Mouse (Mus musculus) Muller cell, postnatal 12 days (primary cell): Measurements from ENCODE around the gene Ap1s1.

Source experiments
- DNase-seq: peaks from one replicate; pipeline ENCODE4 v3.0.0-alpha.2; 2015; ENCODE audit errors: inconsistent ontology term

Gene Ap1s1

DNA sequence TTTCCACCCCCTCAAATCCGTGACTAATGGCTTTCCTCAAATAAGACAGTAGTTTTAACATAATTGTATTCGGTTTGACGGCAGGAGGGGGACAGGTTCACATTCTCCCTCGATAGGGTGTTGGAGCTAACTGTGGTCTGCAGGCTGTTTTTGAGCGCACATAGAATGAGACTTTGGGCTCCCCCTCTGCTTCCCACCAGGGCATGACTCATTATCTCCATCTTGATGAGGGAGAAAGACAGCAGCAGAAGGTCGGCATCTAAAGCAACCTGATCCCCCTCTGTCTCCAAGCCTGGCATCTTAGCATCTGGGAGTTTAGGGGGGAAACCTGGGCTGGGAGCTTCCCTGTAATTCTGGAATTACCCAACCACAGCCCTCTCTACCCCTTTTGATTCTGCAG, 19.5 kb upstream of the Ap1s1 start:
- DNase-seq: no peak

DNA sequence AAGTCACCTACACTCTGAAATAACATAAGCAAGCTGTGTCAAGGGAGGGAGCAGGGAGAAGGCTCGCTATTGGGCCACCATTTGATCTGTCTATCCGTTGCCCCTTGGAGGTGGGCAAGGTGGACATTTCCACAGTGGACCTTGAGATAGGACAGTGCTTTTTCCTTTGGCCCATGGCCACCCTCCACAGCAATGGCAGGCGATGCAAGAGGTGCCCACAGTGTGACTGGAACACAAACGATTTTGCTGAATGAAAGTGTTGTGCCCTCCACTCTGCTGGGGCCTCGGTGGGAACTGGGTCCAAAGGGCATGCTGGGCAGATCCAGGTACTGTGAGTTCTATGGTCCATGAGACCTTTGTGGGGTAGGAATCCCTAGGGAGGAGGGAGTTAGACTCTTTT, 16.7 kb upstream of the Ap1s1 start:
- DNase-seq: no peak

DNA sequence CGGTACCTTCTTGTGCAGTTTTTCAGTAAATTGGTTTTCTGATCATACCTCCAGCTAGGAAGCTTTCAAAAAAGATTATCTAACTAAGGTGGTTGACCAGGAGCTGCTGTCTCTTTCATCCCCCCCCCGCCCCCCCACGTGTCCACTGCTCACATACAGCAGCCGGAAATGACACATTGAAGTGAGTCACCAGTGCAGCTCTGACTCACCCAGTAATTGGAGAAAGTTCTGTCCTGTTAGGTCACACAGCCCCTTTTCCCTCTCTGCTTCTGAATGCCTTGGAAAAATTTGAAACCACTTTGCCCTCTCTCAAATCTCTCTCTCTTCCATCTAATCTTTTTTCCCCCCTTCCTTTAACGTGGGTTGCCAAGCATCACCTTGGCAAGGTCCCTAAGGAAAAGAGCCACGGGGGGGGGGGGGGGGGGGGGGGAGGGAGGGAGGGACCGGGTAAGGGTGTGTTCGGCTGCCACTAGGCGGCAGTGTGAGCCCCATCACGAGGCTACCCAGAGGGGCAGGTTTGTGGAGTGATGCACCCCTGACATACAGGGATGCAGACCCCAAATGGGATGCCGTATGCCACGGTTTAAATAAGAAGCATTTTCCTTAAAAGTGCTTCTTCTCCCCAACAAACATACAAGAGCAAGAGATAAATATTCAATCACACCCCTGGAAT, 16.0 kb upstream of the Ap1s1 start:
- DNase-seq: peak; percentile 86

DNA sequence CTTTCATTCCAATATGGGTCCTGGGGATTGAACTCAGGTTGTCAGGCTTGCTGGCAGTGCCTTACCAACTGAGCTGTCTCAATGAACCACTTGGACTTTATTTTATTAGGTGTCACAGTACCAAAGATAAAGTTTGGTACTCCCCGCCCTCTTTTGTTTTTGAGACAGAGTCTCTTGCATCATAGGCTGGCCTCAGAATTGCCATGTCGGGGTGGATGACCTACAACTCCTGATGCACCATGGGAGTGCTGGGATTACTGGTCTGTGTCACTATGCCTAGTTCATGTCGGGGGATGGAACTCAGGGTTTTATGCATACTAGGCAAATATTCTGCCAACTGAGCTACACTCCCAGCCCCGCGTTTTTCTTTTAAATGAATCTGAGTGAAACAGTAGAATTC, 8.9 kb upstream of the Ap1s1 start:
- no peak for DNase-seq

DNA sequence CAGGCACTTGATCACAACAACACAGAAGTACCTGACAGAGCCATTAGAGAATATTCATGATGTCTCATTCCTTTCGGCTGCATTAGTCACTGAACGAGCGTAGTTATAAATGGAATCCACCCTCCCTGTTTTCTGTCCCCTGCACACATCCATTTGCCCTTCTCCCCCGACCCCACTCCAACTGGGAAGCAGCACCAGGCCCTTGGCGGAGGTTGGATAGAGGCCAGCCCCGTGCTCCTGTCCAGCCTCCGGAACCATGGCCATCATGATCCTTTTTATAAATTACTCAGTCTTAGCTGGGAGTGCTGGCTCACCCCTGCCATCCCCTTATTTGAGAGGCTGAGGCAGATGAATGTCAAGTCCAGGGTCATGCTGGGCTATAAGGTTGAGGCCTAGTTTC, 8.4 kb upstream of the Ap1s1 start:
- DNase-seq: no peak

DNA sequence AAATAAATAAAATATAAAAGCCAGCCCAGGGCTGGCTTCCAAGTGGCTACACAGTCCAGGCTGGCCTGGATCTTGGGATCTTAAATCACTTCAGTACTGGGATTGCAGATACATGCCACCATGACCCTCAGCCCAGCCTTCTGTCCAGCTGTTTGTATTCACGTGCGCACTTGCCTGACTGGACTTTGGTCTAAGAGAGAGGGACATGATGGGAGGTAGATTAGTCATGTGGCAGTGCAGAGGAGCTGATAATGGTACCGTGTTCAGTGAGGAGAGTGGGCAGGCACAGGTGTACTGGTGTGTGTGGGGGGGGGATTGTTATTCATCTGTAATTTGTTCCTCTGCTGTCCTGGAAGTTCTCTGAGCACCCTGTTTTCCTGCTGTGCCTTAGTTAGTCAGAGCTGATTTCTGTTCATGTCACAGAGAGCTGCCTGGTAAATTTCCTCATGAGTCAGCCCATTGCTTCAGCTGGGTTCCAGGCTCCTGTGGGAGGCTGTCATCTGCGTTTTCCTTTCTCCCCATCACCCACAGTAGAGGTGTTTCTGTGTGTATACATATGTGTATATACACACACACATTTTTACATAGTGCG, 6.1 kb upstream of the Ap1s1 start:
- DNase-seq: no peak

DNA sequence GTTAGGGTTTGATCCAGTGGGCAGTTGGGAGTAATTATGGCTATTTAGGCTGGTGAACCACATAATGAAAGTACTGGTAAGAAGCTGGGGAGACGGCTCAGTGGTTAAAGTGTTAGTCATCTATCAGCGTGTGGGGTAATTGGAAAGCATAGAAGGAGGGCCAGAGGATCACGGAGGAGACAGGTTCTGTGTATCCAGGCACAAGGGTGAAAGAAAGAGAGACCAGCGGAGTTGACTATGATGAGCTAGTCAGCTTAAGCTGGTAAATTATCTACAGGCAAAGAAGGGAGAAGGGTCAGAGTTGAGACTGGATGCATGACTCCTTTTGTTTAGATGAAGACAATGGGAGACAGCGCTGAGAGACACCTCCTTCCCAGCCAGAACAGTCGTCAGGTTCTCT, 5.2 kb upstream of the Ap1s1 start:
- DNase-seq: no peak

DNA sequence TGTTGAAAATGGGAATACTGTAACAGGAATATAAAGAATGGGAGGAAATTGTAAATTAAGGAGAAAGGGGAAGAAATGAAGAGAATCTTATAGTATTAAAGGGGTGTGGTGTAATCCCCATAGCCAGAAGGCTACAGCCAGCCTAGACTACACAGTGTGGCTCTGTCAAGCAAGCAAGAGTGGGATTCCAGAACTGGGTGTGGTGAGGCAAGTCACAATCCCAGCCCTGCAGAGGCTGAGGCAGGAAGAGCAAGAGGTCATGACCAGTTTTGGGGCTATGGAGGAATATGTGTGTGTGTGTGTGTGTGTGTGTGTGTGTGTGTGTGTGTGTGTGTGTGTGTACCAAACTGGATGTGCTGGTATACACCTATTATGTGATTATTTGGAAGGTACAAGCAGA, 1.1 kb upstream of the Ap1s1 start:
- DNase-seq: no peak

DNA sequence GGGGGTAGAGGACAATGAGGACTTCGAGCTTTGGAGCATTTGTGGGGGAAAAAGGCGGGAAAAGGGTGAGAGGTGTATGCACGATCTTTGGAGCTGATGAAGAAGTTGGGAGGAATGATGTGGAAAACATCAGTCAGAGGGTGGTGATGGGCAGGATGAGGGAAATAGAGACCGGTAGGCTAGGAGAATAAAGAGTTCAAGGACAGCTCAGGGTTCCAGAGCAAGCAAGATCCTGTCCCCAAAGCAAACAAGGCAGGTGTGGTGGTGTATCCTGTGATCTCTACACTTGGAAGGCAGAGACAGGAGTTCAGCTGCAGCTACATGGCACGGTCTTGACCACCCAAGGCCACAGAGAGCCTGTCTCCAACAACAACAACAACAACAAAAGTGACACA, 386 bp upstream of the Ap1s1 start:
- DNase-seq: no peak

DNA sequence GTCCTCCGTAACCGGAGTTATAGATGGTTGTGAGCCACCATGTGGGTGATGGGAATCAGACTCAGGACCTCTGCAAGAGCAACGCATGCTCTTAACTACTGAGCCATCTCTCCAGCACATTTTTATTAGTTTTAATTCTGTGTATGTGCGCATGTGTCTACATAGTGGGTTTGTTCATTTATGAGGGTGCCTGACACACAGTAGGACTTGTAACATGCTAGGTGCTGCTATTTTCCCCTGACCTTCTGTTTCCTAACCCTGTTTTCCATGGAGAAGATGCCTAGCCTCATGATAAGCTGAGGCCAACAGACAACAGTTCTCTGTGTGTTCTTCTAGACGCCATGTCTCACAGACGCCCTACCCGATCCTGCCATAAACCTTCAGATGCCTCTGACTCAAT, 1.9 kb downstream of the Ap1s1 start:
- DNase-seq: no peak

DNA sequence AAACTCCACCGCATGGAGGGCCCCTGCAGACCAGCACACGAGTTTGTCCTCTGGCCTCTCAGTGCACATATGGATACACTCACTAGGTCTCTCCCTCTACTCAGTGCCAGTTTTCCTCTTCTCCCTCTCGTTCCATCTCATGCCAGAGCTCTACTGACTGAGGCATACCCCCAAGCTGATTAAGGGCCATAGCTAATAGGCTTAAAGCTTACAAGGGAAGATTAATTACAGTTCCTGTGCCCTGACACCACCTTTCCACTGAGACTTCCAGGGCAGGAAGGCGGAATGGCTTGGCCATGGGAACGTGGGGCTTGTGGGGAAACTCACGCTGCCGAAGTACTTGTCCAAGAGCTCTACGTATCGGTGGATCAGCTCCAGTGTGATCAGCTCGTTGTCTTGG, 4.5 kb downstream of the Ap1s1 start:
- no peak for DNase-seq

DNA sequence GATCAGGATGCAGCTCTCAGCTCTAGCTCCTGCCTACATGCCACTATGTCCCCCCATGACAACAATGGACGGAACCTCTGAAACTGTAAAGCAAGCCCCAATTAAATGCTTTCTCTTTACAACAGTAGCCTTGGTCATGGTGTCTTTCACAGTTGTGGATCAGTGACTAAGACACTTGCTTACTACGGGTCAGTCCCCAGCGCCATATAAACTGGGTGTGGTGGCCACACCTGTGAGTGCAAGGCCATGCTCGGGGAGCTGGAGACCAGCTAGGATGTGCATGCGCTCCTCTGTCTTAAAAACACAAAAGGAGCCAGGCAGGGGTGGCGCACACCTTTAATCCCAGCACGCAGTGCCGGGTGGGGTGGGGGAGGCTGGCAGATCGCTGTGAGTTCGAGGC, 6.5 kb downstream of the Ap1s1 start:
- no peak for DNase-seq

DNA sequence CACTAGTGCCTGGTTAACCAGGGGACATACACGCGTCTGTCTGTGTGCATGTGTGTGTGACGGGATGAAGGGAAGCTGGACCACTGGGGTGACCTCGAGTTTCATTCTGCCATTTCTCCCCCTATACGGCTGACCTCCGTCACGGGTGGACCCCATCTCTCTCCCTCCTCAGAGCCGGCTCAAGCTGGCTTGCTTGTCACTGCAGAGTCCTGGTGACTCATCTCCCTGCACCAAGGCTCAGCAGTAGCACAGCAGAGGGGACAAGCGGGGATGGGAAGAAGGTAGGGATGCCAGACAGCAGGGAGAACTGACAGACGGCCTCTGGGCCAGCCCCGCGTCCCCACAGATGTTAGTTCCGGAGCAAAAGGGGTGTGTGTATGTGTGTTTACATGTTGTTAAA, 9.7 kb downstream of the Ap1s1 start:
- no peak for DNase-seq

DNA sequence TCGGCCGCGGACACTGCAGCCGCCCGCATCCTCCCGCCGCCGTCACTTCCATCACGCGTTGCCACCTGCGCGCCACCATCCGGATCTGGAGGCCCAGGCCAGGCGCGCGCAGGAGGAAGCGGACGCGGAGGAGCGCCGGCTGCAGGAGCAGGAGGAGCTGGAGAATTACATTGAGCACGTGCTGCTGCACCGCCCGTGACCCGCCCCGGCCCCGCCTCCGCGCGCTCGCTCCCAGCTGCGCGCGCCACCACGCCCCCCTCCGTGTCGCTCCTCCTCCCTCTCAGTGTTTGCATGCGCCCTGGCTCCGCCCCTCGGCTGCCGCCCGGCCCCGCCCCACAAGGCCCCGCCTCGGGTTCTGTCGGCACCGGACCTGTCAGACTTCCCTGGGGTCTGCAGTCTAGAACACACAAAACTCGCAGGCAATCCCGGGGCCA, 13.3 kb downstream of the Ap1s1 start:
- peak; percentile 94 for DNase-seq

DNA sequence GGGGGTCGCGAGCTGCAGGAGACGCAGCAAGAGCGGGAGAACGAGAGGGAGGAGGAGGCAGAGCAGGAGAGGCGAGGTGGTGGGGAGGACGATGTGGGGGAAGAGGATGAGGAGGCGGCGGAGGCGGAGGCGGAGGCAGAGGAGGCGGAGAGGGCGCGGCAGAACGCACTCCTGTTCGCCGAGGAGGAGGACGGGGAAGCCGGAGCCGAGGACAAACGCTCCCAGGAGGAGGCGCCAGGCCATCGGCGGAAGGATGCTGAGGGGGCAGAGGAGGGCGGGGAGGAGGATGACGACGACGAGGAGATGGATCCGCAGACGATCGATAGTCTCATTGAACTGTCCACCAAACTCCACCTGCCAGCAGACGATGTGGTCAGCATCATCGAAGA, 13.9 kb downstream of the Ap1s1 start:
- DNase-seq: peak; percentile 52

DNA sequence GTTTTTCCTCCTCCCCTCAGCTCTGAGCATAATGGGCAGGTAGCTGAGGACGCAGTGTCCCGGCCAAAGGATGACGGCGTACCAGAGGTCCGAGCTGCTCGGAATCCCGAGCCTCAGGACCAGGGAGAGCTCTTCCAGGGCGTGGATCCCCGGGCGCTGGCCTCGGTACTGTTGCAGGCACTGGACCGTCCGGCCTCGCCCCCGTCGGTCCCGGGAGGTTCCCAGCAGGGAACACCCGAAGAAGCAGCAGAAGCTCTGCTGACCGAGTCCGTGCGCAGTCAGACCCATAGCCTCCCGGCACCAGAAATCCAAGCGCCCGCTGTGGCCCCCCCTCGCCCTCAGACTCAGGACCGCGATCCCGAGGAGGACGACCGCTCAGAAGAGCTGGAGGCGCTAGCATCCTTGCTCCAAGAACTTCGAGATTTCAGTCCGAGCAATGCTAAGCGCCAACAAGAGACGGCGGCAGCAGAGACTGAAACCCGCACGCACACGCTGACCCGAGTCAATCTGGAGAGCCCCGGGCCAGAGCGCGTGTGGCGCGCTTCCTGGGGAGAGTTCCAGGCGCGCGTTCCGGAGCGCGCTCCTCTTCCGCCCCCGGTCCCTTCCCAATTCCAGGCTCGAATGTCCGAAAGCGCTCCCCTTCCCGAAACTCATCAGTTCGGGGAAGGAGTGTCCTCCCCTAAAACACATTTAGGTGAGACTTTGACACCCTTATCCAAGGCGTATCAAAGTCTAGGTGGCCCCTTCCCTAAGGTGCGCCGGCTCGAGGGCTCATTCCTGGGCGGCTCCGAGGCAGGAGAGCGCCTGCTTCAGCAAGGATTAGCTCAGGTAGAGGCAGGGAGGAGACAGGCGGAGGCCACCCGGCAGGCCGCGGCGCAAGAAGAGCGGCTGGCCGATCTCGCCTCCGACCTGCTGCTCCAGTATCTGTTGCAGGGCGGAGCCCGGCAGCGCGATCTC, 14.6 kb downstream of the Ap1s1 start:
- DNase-seq: peak; percentile 73

DNA sequence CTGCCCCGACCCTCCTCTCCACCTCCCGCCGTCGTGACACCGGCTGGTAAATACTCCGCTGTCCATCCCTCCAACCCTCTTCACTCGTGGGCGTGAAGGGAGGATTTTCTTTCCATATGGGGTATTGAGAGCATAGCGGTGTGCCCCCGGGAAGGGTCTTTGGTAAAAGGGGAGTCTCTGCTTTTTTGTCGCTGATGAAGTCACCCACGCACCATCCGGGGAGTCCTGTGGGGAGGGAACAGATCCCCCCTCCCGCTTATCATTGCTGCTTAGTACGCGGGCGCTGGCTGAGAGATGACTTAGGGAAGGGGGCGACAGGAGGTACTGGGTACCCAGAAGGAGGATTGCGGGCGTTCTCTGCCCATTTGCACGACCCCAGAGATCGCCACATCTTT, 15.5 kb downstream of the Ap1s1 start:
- DNase-seq: no peak

DNA sequence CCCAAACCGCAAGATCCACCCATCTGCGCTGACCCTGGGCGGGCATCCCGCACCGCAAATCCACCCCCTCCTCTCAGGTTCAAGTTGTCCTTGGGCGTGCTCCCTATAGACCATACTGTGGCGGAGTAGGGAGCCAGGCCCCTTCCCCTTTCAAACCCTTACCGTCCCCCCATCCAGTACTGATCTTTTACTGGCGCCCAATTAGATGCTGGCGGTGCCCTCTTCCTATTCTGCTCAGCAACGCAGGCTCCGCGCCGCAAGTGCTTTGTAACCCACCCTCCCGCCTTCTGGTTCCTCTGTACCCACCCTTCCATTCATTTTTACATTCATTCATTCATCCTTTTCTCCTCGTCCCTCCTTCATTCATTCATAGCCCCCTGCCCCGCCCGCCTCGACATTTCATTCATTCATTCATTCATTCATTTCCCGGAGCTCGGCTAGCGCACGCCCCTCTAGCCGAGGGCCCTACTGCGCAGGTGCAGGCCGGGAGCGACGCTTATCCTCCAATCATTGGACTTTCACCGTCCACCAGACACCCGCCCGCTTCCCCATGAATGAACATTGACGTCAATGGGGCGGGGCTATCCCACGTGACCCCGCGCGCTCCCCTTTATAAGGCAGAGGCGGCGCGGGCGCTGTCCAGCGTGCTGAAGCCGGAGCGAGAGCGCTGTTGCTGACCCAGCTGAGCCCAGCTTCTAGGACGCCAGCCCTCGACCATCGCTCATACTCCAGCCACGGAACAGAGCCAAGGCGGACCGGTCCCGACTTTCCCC, 16.1 kb downstream of the Ap1s1 start:
- DNase-seq: peak; percentile 97

DNA sequence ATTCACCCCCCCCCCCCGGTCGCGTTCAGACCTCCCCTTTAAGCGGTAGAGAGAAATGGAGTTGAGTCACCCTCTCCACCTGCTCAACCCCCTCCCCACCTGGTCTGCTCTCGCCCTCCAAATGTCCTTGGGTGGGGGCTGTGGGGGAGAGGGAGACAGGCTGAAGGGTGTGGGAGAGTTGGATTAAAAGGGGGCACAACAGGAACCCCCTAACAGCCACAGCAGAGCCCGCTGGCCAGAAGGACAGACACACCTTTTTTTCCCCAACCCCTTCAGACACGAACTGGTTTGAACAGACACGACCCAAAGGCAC, 16.7 kb downstream of the Ap1s1 start:
- no peak for DNase-seq

DNA sequence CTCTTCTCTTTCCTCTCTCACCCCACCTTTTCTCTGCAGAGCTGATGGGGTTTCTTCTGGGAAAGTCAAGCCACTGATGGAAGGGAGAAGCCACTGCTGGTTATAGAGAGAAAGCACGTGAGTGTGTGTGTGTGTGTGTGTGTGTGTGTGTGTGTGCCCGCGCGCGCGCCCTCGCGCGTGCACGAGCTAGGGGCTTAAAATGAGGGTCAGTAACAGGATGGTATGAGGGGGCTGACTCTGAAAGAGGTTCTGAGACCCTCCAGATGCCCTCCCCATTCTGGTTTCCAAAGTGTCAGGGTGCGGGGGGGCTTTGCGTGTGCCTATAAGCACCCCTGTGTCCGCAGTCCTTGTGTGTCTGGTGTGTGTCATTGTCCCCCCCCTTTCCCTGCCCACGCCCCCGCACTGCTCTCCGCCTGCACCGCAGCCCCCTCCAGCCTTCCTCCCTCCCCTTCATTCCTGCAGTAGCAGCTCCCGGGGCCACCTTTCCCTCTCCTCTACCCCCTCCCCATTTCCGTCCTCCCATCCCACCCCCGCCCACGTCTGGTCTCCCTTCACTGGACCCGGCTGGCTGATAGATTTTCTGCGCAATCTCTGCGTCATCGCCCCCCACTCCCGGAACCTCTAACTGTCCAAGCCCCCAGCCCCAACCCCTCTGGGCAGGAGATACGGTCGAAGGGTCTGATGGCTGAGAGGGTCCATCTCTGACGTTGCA, 17.2 kb downstream of the Ap1s1 start:
- no peak for DNase-seq

DNA sequence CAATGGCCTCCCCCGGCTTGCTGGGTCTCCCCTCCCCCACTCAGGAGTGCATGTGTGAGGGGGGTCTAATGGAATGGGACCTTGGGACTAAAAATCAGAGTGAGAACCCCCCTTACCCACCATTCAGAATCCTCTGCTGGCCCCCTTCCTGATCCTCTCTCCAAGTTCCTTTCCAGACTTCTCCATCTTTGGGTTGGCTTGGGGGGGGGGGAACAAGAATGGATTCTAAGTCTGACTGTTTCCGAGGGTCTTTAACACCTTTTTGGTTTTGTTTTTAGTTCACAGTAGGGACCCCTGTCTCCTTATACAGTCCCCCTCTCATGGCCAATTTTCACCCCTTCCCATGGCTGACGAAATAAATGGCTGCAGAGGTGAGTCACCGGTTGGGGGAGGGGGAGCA, 19.8 kb downstream of the Ap1s1 start, which contains the start of gene Vgf:
Vgf (plus strand) TSS at position 301 of the 400 bp plus-strand sequence.
- DNase-seq: no peak

DNA sequence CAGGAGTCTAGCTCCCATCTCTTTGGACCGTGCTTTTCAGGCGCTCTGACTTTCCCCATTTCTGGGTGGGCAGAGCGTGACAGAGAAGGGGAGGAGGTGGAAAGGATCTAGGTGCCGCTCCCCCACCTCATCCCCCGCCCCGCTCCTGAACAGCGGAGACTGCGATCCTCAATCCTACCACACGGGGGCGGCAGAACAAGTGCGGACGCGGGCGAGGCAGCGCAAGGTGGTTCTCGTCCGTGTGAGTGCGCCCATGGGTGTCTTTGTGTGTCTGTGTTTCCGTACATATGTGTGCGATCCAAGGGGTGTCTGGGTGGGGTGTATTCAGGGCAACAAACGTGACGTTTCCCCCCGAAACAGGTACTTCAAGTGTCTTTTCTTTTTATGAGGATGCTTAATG, 20.8 kb downstream of the Ap1s1 start:
- peak; percentile 72 for DNase-seq
